Mouse (Mus musculus) subcutaneous adipose tissue, adult 2 months (tissue): Measurements from ENCODE around the gene Cfhr2. TPM values are rescaled to one million over a fixed set of nuclear protein-coding genes. Genes with fewer than 3 reads are reported as not detected.

Experiments used
- polyA plus RNA-seq: library from polyadenylated mRNA; depleted of rRNA; stranded (reverse); fragments of >200 nt; gene quantifications from 2 replicates; pipeline ENCODE4 v1.2.3, GENCODE M21; 2012; ENCODE audit warnings: low replicate concordance; rRNA removed

Cfhr2 gene
- 0.41 TPM in 1 of 2 replicates, not detected in the other for polyA plus RNA-seq

DNA sequence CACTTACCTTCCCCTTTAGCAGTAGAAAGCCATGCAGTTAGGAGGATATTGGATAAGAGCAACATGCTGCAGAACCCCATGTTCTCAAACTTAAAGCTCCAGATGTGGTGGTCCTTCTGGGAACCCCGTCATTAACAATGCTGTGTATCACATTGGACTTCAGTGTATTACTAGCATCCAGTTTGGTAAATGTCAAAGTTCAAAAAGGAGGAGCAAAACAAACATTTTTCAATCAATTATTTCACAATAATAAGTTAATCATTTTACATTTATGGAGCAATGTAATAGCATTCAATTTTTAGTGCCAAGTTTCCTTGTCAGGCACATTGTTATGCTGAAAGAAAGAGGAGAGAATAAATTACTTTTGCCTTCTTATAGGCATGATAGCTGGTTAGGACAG, at the start of gene Cfhr2:
Cfhr2 (minus strand) TSS at position 155 of the 400 bp plus-strand sequence.

DNA sequence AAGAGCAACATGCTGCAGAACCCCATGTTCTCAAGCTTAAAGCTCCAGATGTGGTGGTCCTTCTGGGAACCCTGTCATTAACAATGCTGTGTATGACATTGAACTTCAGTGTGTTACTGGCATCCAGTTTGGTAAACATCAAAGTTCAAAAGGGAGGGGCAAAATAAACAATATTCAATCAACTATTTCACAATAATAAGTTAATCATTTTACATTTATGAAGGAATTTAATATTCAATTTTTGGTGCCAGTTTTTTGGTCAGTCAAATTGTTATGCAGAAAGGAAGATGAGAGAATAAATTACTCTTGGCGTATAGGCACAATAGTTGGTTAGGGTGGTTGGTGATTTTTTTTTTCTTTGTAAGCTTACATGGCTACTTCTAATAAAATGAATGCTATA, 77.4 kb downstream of the Cfhr2 start, which contains the start of gene Gm4788:
Gm4788 (minus strand) TSS at position 101 of the 400 bp plus-strand sequence.

Other genes starting within 250 kb of the Cfhr2 start
- not detected in 2 replicates for gene Gm4788, start 77.5 kb downstream of the Cfhr2 start, polyA plus RNA-seq